Mouse (Mus musculus) neural tube, embryonic 12.5 days (tissue): Measurements from ENCODE around the gene Ylpm1. TPM values are rescaled to one million over a fixed set of nuclear protein-coding genes. Genes with fewer than 3 reads are reported as not detected.

ENCODE experiments used
- ATAC-seq: fragments of 200-750 bp; cut with Nextera tagmentation; 2 replicates; pipeline ENCODE4 v1.8.0; 2017; ENCODE audit warnings: low read depth, mild to moderate bottlenecking, moderate TSS enrichment, moderate library complexity; ENCODE audit not compliant: low FRiP score
- H3K27ac ChIP-seq: fragments of 300-500 bp; sonication (generic); 2 replicates; pipeline ENCODE4 v1.5.1; 2016
- H3K27me3 ChIP-seq: fragments of 300-500 bp; sonication (generic); replicated peaks from 2 replicates; pipeline ENCODE4 v1.6.1; 2016; ENCODE audit warnings: mild to moderate bottlenecking
- H3K36me3 ChIP-seq: fragments of 300-500 bp; sonication (generic); 2 replicates; pipeline ENCODE4 v1.6.1; 2016; ENCODE audit warnings: mild to moderate bottlenecking
- H3K4me1 ChIP-seq: fragments of 300-500 bp; sonication (generic); 2 replicates; pipeline ENCODE4 v1.6.1; 2016
- H3K4me2 ChIP-seq: fragments of 300-500 bp; sonication (generic); replicated peaks from 2 replicates; pipeline ENCODE4 v1.6.1; 2016; ENCODE audit warnings: mild to moderate bottlenecking
- H3K4me3 ChIP-seq: fragments of 300-500 bp; sonication (generic); 2 replicates; pipeline ENCODE4 v1.5.1; 2016
- H3K9ac ChIP-seq: fragments of 300-500 bp; sonication (generic); 2 replicates; pipeline ENCODE4 v1.6.1; 2016; ENCODE audit warnings: mild to moderate bottlenecking
- H3K9me3 ChIP-seq: fragments of 300-500 bp; sonication (generic); 2 replicates; pipeline ENCODE4 v1.6.1; 2016; ENCODE audit warnings: mild to moderate bottlenecking
- WGBS: fragments of 180-500 bp; shearing (Covaris S2); methylation state at CpG from one replicate; pipeline ENCODE4 v1.1.7; 2016; 5-methylcytosine and 5-hydroxymethylcytosine counted together
- polyA plus RNA-seq: library from polyadenylated mRNA; unstranded; fragments of >200 nt; fragmentation: Nextera tagmentation; extraction: Ambion mirVana; gene quantifications from 2 replicates; pipeline ENCODE4 v1.2.1, GENCODE M21; 2016

The Ylpm1 gene
- polyA plus RNA-seq, 1 experiment from 2014 or later: 36.8 TPM

GRCm38 (mm10) chr12:85101001-85101400 is 104.9 kb downstream of the Ylpm1 start:
- no peaks in the 10 kb centered on the region for H3K36me3 ChIP-seq
- H3K27me3 ChIP-seq: no peaks in the 10 kb centered on the region
- 57% methylated on average over 14 of the region's 14 CpGs for WGBS
- no peak overlapping the region for H3K4me2 ChIP-seq
- H3K9ac ChIP-seq: no peak overlapping the region
- H3K4me3 ChIP-seq: no peak overlapping the region
- ATAC-seq: no peak
- H3K27ac ChIP-seq: no peak overlapping the region
- no peaks in the 10 kb centered on the region for H3K9me3 ChIP-seq
- peaks cover 7% of the 10 kb centered on the region; the same call in 1 of the 2 replicates for H3K4me1 ChIP-seq

GRCm38 (mm10) chr12:85101521-85102106 is 105.5 kb downstream of the Ylpm1 start:
- Histone ChIP-seq H3K4me3 (no peak overlapping the region), H3K4me2 (no peak overlapping the region), H3K36me3 (no peaks in the 10 kb centered on the region), H3K9me3 (no peaks in the 10 kb centered on the region), H3K27me3 (no peaks in the 10 kb centered on the region), H3K9ac (no peak overlapping the region), H3K27ac (no peak overlapping the region), H3K4me1 (peaks cover 12% of the 10 kb centered on the region)
- ATAC-seq: no peak
- WGBS: 78% methylated on average over 5 of the region's 5 CpGs

- Histone ChIP-seq H3K9ac (no peak overlapping the region), H3K27me3 (no peaks in the 10 kb centered on the region), H3K27ac (no peak overlapping the region), H3K4me2 (no peak overlapping the region), H3K4me1 (peaks cover 12% of the 10 kb centered on the region), H3K9me3 (no peaks in the 10 kb centered on the region), H3K36me3 (no peaks in the 10 kb centered on the region), H3K4me3 (no peak overlapping the region)
- 77% methylated on average over 8 of the region's 8 CpGs for WGBS
- ATAC-seq: no peak
Observed at GRCm38 (mm10) chr12:85103096-85103495, 107.0 kb downstream of the Ylpm1 start.

GRCm38 (mm10) chr12:85104789-85105188 is 108.7 kb downstream of the Ylpm1 start:
- H3K27me3 ChIP-seq: no peaks in the 10 kb centered on the region
- H3K4me2 ChIP-seq: no peak overlapping the region
- H3K4me1 ChIP-seq: peaks cover 16% of the 10 kb centered on the region
- H3K36me3 ChIP-seq: no peaks in the 10 kb centered on the region
- H3K4me3 ChIP-seq: no peak overlapping the region
- 83% methylated on average over 8 of the region's 8 CpGs for WGBS
- no peak overlapping the region for H3K27ac ChIP-seq
- no peaks in the 10 kb centered on the region for H3K9me3 ChIP-seq
- H3K9ac ChIP-seq: no peak overlapping the region
- ATAC-seq: no peak

- WGBS: 3% methylated on average over 8 of the region's 8 CpGs
- peak overlapping the region; percentile 40 for H3K4me2 ChIP-seq
- no peaks in the 10 kb centered on the region for H3K27me3 ChIP-seq
- H3K9ac ChIP-seq: peak overlapping the region; percentile 38; the same call in 1 of the 2 replicates
- H3K9me3 ChIP-seq: no peaks in the 10 kb centered on the region
- no peak for ATAC-seq
- H3K36me3 ChIP-seq: no peaks in the 10 kb centered on the region
- no peak overlapping the region for H3K27ac ChIP-seq
- no peak overlapping the region for H3K4me3 ChIP-seq
- H3K4me1 ChIP-seq: peaks cover 19% of the 10 kb centered on the region
Observed at GRCm38 (mm10) chr12:85106292-85106691, 110.2 kb downstream of the Ylpm1 start.

- Histone ChIP-seq H3K27me3 (no peaks in the 10 kb centered on the region), H3K9ac (no peak overlapping the region), H3K36me3 (no peaks in the 10 kb centered on the region), H3K4me1 (peaks cover 30% of the 10 kb centered on the region), H3K27ac (no peak overlapping the region), H3K4me2 (no peak overlapping the region), H3K9me3 (no peaks in the 10 kb centered on the region), H3K4me3 (no peak overlapping the region)
- ATAC-seq: no peak
- whole genome bisulfite sequencing: 75% methylated on average over 3 of the region's 3 CpGs
Observed at GRCm38 (mm10) chr12:85108643-85109042, 112.5 kb downstream of the Ylpm1 start.

- peak overlapping the region; percentile 87; the same call in 1 of the 2 replicates for H3K4me2 ChIP-seq
- ATAC-seq: no peak
- H3K4me3 ChIP-seq: no peak overlapping the region
- H3K27ac ChIP-seq: no peak overlapping the region
- H3K36me3 ChIP-seq: no peaks in the 10 kb centered on the region
- H3K4me1 ChIP-seq: peaks cover 30% of the 10 kb centered on the region
- H3K27me3 ChIP-seq: no peaks in the 10 kb centered on the region
- WGBS: 65% methylated on average over 4 of the region's 4 CpGs
- no peak overlapping the region for H3K9ac ChIP-seq
- H3K9me3 ChIP-seq: no peaks in the 10 kb centered on the region
Observed at GRCm38 (mm10) chr12:85109426-85109825, 113.3 kb downstream of the Ylpm1 start.

- Histone ChIP-seq H3K4me2 (peak overlapping the region; percentile 87), H3K9me3 (no peaks in the 10 kb centered on the region), H3K4me3 (peak overlapping the region; percentile 97), H3K27ac (0 out of 2 replicates have a peak overlapping the region, but pooled peaks have one; percentile 29), H3K36me3 (peaks cover 3% of the 10 kb centered on the region), H3K27me3 (no peaks in the 10 kb centered on the region), H3K9ac (peak overlapping the region; percentile 95), H3K4me1 (peaks cover 28% of the 10 kb centered on the region)
- peak; percentile 1; the same call in 1 of the 2 replicates for ATAC-seq
- WGBS: 17% methylated on average over 18 of the region's 18 CpGs
Observed at GRCm38 (mm10) chr12:85110011-85110697, 114.0 kb downstream of the Ylpm1 start.

GRCm38 (mm10) chr12:85110698-85111592 is 114.8 kb downstream of the Ylpm1 start, which contains the start of the genes Prox2 and Dlst:
TSS of gene Prox2 (minus strand) at chr12:85110759.
TSS of gene Dlst (plus strand) at chr12:85110833.
- peak; percentile 97 for ATAC-seq

GRCm38 (mm10) chr12:85112550-85113251 is 116.6 kb downstream of the Ylpm1 start:
- Histone ChIP-seq H3K9ac (0 out of 2 replicates have a peak overlapping the region, but pooled peaks have one; percentile 95), H3K36me3 (peaks cover 13% of the 10 kb centered on the region), H3K4me1 (peaks cover 22% of the 10 kb centered on the region), H3K27ac (no peak overlapping the region), H3K4me3 (no peak overlapping the region), H3K4me2 (peak overlapping the region; percentile 87), H3K27me3 (no peaks in the 10 kb centered on the region), H3K9me3 (no peaks in the 10 kb centered on the region)
- ATAC-seq: no peak
- 90% methylated on average over 7 of the region's 7 CpGs for WGBS

More at GRCm38 (mm10) chr12:85110698-85111592, 114.8 kb downstream of the Ylpm1 start, which contains the start of the genes Prox2 and Dlst:
- H3K9me3 ChIP-seq: no peaks in the 10 kb centered on the region
- peaks cover 9% of the 10 kb centered on the region for H3K36me3 ChIP-seq
- WGBS: under 1% methylated on average over 83 of the region's 83 CpGs
- peak within 1 kb of the TSS; percentile 97 for H3K4me3 ChIP-seq
- H3K27ac ChIP-seq: peak within 1 kb of the TSS; percentile 63
- peak within 1 kb of the TSS; percentile 87 for H3K4me2 ChIP-seq
- H3K9ac ChIP-seq: peak within 1 kb of the TSS; percentile 95
- peaks cover 28% of the 10 kb centered on the region for H3K4me1 ChIP-seq
- H3K27me3 ChIP-seq: no peaks in the 10 kb centered on the region

GRCm38 (mm10) chr12:85113337-85113736 is 117.2 kb downstream of the Ylpm1 start:
- Histone ChIP-seq H3K27ac (no peak overlapping the region), H3K4me3 (no peak overlapping the region), H3K4me1 (peaks cover 22% of the 10 kb centered on the region), H3K9ac (no peak overlapping the region), H3K9me3 (no peaks in the 10 kb centered on the region), H3K27me3 (no peaks in the 10 kb centered on the region), H3K36me3 (peaks cover 17% of the 10 kb centered on the region), H3K4me2 (no peak overlapping the region)
- WGBS: 97% methylated on average over 3 of the region's 3 CpGs
- no peak for ATAC-seq
